Mouse (Mus musculus) embryo, embryonic 10.5 days (tissue): ENCODE measurements at regions not wholly inside any gene's neighbourhood (a gene's known extent, or its start where the extent isn't known, plus 50 kb on each side); places are given as distances from the start of the nearest gene placed in this dataset.
A peak's percentile ranks its signal among the peaks of the same experiment; 100 is the strongest.

Experiments
- DNase-seq: peaks from one replicate; pipeline ENCODE4 v3.0.0-alpha.2; 2015; ENCODE audit warnings: low spot score

DNA sequence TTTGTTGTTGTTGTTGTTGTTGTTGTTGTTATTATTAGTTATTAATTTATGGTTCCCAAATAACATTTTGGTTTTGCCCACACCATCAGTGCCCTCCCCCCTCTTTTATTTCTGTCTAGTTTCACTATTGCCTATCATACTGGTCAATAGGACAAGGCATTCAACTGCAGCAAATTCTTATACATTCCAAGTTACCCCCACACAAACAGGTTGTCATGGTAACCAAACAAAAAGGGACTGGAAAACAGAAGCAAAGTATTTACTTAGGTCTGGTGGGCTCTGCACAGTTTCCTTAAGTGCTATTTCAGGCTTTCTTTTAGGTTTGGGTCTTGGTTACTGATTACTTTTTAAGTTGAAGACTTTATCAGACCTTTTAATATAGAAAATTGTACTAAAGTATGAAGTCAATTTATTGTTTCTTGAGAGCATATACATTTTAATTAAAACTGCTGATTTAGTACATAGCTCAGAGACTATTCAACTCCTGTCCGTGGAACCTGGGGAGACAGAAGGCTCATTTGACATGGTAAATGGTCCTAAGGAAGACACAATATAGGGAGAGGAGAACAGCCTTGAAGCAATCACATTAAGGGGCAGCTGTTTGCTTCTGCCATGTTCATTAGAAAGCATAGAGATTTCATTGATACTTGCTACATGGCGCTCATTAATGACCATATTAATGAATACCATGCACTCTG, 90.3 kb downstream of the Brms1l start:
- peak; percentile 76 for DNase-seq
